Mouse (Mus musculus): ENCODE data around the gene C530008M17Rik.

GRCm38 (mm10) chr5:76857103-76858015 is 201.0 kb downstream of the C530008M17Rik start:
- TF ChIP-seq CTCF (conservative IDR thresholded peaks at IDR 0.05; ENCODE audit: low read length) (no peak), NANOG (IDR thresholded peaks at IDR 0.05; ENCODE audit: borderline replicate concordance, low read length) (no peak)

Measured in E14TG2a.4 (cell line).